ENCODE assay signal across 13 mouse cellular contexts in genomic region chr11:95989864-95990263, GRCm38 (mm10). TPM values are rescaled to one million over a fixed set of nuclear protein-coding genes. Genes with fewer than 3 reads are reported as not detected.
DNase-seq lines count a peak whose midpoint lies in the region; ATAC-seq and TF ChIP-seq lines count a peak whose summit lies in the region.
"Had no signal": no experiment of that assay in that cellular context is flagged by ENCODE, and none has a peak within 500 bp of the region (broad histone marks: within the 10 kb centered on the region; RNA-seq: fewer than 3 reads in every experiment).

No protein-coding gene starts in this region.

- 24% methylated on average over 8 of the region's 8 CpGs for WGBS in forebrain, embryonic 11.5 days
- 27% methylated on average over 8 of the region's 8 CpGs for WGBS in forebrain, embryonic 16.5 days
- 56% methylated on average over 8 of the region's 8 CpGs for WGBS in lung, embryonic 14.5 days
- WGBS in liver, embryonic 13.5 days (ENCODE audit: insufficient replicate concordance) = 76% methylated on average over 8 of the region's 8 CpGs
- WGBS in stomach, postnatal 0 days = 73% methylated on average over 8 of the region's 8 CpGs

- no peak for ATAC-seq in forebrain, embryonic 11.5 days (replicated peaks; ENCODE audit: low FRiP score)
- ATAC-seq in forebrain, embryonic 16.5 days = no peak
- no peak for ATAC-seq in lung, embryonic 14.5 days (ENCODE audit: insufficient read depth)
- no peak for ATAC-seq in liver, embryonic 13.5 days (ENCODE audit: low read depth)
- no peak for ATAC-seq in stomach, postnatal 0 days (ENCODE audit: low FRiP score, low TSS enrichment)

- peak overlapping the region; percentile 86 for H3K9ac ChIP-seq in forebrain, embryonic 11.5 days (ENCODE audit: low read length)
- no peak overlapping the region for H3K9ac ChIP-seq in forebrain, embryonic 16.5 days (replicated peaks; ENCODE audit: low read depth, low read length)
- H3K9ac ChIP-seq in lung, embryonic 14.5 days = no peak overlapping the region
- no peak overlapping the region for H3K9ac ChIP-seq in liver, embryonic 13.5 days
- no peak overlapping the region for H3K9ac ChIP-seq in stomach, postnatal 0 days (ENCODE audit: low read length)
- H3K9ac ChIP-seq: liver, embryonic 14.5 days had no signal

- no peak for TF ChIP-seq CTCF in lung, embryonic 14.5 days (IDR thresholded peaks at IDR 0.05; ENCODE audit: low read depth)
- no peak for TF ChIP-seq CTCF in stomach, postnatal 0 days (IDR thresholded peaks at IDR 0.05; ENCODE audit: low read depth)

- no peak for TF ChIP-seq EP300 in stomach, postnatal 0 days (optimal IDR thresholded peaks at IDR 0.05)

- no peaks in the 10 kb centered on the region for H3K27me3 ChIP-seq in forebrain, embryonic 11.5 days (ENCODE audit: control insufficient read depth, insufficient read depth, low read length)
- no peaks in the 10 kb centered on the region for H3K27me3 ChIP-seq in forebrain, embryonic 16.5 days (replicated peaks; ENCODE audit: control insufficient read depth, insufficient read depth, low read length)
- no peaks in the 10 kb centered on the region for H3K27me3 ChIP-seq in lung, embryonic 14.5 days (ENCODE audit: insufficient read depth, low read length)
- no peaks in the 10 kb centered on the region for H3K27me3 ChIP-seq in liver, embryonic 13.5 days
- H3K27me3 ChIP-seq in stomach, postnatal 0 days (ENCODE audit: control insufficient read depth, insufficient read depth, low read length) = no peaks in the 10 kb centered on the region

- no peak for DNase-seq in forebrain, embryonic 11.5 days (ENCODE audit: low spot score)
- DNase-seq in lung, embryonic 14.5 days = no peak
- DNase-seq in lung, adult 18-20 months = no peak
- no peak for DNase-seq in liver, embryonic 13.5 days
- DNase-seq in stomach, postnatal 0 days (ENCODE audit: low spot score) = no peak
- DNase-seq in layer of hippocampus, postnatal 10 days (ENCODE audit: low spot score in 2 of 2) = no peak
- DNase-seq in testis, postnatal 14 days (ENCODE audit: low spot score) = no peak
- DNase-seq: kidney, postnatal 36 days had no signal

- peak overlapping the region; percentile 41 for H3K4me3 ChIP-seq in forebrain, embryonic 11.5 days (ENCODE audit: low read depth, low read length)
- no peak overlapping the region for H3K4me3 ChIP-seq in forebrain, embryonic 16.5 days (replicated peaks; ENCODE audit: low read length)
- 0 out of 2 replicates have a peak overlapping the region, but pooled peaks have one; percentile 46 for H3K4me3 ChIP-seq in lung, embryonic 14.5 days (ENCODE audit: low read depth, low read length)
- H3K4me3 ChIP-seq in liver, embryonic 13.5 days (replicated peaks) = no peak overlapping the region
- no peak overlapping the region for H3K4me3 ChIP-seq in stomach, postnatal 0 days (ENCODE audit: low read depth, low read length)

- H3K27ac ChIP-seq in forebrain, embryonic 11.5 days (ENCODE audit: low read depth, low read length) = peak overlapping the region; percentile 100
- no peak overlapping the region for H3K27ac ChIP-seq in forebrain, embryonic 16.5 days (ENCODE audit: low read length)
- peak overlapping the region; percentile 92; the same call in 1 of the 2 replicates for H3K27ac ChIP-seq in lung, embryonic 14.5 days (ENCODE audit: low read depth)
- H3K27ac ChIP-seq in liver, embryonic 13.5 days = peak overlapping the region; percentile 24; the same call in 1 of the 2 replicates
- H3K27ac ChIP-seq in stomach, postnatal 0 days (replicated peaks) = 0 out of 2 replicates have a peak overlapping the region, but pooled peaks have one; percentile 35
- H3K27ac ChIP-seq: liver, embryonic 14.5 days had no signal

- H3K4me1 ChIP-seq in forebrain, embryonic 11.5 days (replicated peaks; ENCODE audit: control insufficient read depth, insufficient read depth, low read length) = peaks cover 41% of the 10 kb centered on the region
- peaks cover 35% of the 10 kb centered on the region for H3K4me1 ChIP-seq in forebrain, embryonic 16.5 days (replicated peaks; ENCODE audit: control insufficient read depth, insufficient read depth, low read length)
- H3K4me1 ChIP-seq in lung, embryonic 14.5 days (ENCODE audit: insufficient read depth) = peaks cover 37% of the 10 kb centered on the region
- H3K4me1 ChIP-seq in liver, embryonic 13.5 days (replicated peaks) = peaks cover 71% of the 10 kb centered on the region
- H3K4me1 ChIP-seq in stomach, postnatal 0 days (replicated peaks; ENCODE audit: control insufficient read depth, insufficient read depth) = peaks cover 5% of the 10 kb centered on the region

- H3K4me2 ChIP-seq in forebrain, embryonic 11.5 days (ENCODE audit: low read depth, low read length, severe bottlenecking) = peak overlapping the region; percentile 90
- no peak overlapping the region for H3K4me2 ChIP-seq in forebrain, embryonic 16.5 days (ENCODE audit: low read length)
- H3K4me2 ChIP-seq in lung, embryonic 14.5 days = peak overlapping the region; percentile 85
- no peak overlapping the region; the same call in none of the 2 replicates for H3K4me2 ChIP-seq in liver, embryonic 13.5 days
- no peak overlapping the region for H3K4me2 ChIP-seq in stomach, postnatal 0 days (replicated peaks; ENCODE audit: low read depth)

- peaks cover 2% of the 10 kb centered on the region; the same call in 1 of the 2 replicates for H3K9me3 ChIP-seq in forebrain, embryonic 11.5 days (ENCODE audit: control insufficient read depth, low read length)
- H3K9me3 ChIP-seq in forebrain, embryonic 16.5 days (ENCODE audit: control insufficient read depth, low read length) = no peaks in the 10 kb centered on the region
- no peaks in the 10 kb centered on the region for H3K9me3 ChIP-seq in lung, embryonic 14.5 days (ENCODE audit: low read depth, low read length)
- H3K9me3 ChIP-seq in liver, embryonic 13.5 days (replicated peaks) = no peaks in the 10 kb centered on the region
- H3K9me3 ChIP-seq in stomach, postnatal 0 days (ENCODE audit: control insufficient read depth, low read length) = no peaks in the 10 kb centered on the region

- H3K36me3 ChIP-seq in forebrain, embryonic 11.5 days (ENCODE audit: control insufficient read depth, insufficient read depth, low read length) = peaks cover 2% of the 10 kb centered on the region
- H3K36me3 ChIP-seq in forebrain, embryonic 16.5 days (ENCODE audit: control insufficient read depth, insufficient read depth) = no peaks in the 10 kb centered on the region
- peaks cover 30% of the 10 kb centered on the region for H3K36me3 ChIP-seq in lung, embryonic 14.5 days (ENCODE audit: insufficient read depth)
- H3K36me3 ChIP-seq in liver, embryonic 13.5 days = peaks cover 27% of the 10 kb centered on the region
- no peaks in the 10 kb centered on the region for H3K36me3 ChIP-seq in stomach, postnatal 0 days (ENCODE audit: control insufficient read depth, insufficient read depth, low read length)

RNA-seq across cellular contexts. Expression of gene Igf2bp1, which starts 15.9 kb away (rescaled TPM):
- 109 and 114 TPM in 2 replicates for polyA plus RNA-seq in forebrain, embryonic 11.5 days (2014; fragmentation: Nextera tagmentation; extraction: Ambion mirVana)
- polyA plus RNA-seq in forebrain, embryonic 16.5 days (2015; fragmentation: Nextera tagmentation; extraction: Ambion mirVana) = 20.2 and 22.4 TPM in 2 replicates
- polyA plus RNA-seq in lung, embryonic 14.5 days (2014; fragmentation: Nextera tagmentation; extraction: Ambion mirVana) = 25.6 and 30.9 TPM in 2 replicates
- 20.8 and 23.9 TPM in 2 replicates for polyA plus RNA-seq in liver, embryonic 13.5 days (2015; fragmentation: Nextera tagmentation; extraction: Ambion mirVana)
- 4.3 and 5.2 TPM in 2 replicates for polyA plus RNA-seq in stomach, postnatal 0 days (2015; fragmentation: Nextera tagmentation; extraction: Ambion mirVana)
- total RNA-seq in layer of hippocampus, postnatal 10 days (2021) = under 1 TPM; 0.47 to 0.50 TPM
- total RNA-seq: common myeloid progenitor, adult 5-6 weeks had no signal
- polyA plus RNA-seq: small intestine, adult 2 months had no signal

RNA-seq across cellular contexts. Expression of gene Gip, which starts 34.5 kb away (rescaled TPM):
- polyA plus RNA-seq in forebrain, embryonic 11.5 days (2014; fragmentation: Nextera tagmentation; extraction: Ambion mirVana) = not detected in 2 replicates
- not detected in 2 replicates for polyA plus RNA-seq in forebrain, embryonic 16.5 days (2015; fragmentation: Nextera tagmentation; extraction: Ambion mirVana)
- not detected in 2 replicates for polyA plus RNA-seq in lung, embryonic 14.5 days (2014; fragmentation: Nextera tagmentation; extraction: Ambion mirVana)
- polyA plus RNA-seq in liver, embryonic 13.5 days (2015; fragmentation: Nextera tagmentation; extraction: Ambion mirVana) = not detected in 2 replicates
- 1.8 and 3.2 TPM in 2 replicates for polyA plus RNA-seq in stomach, postnatal 0 days (2015; fragmentation: Nextera tagmentation; extraction: Ambion mirVana)
- total RNA-seq in layer of hippocampus, postnatal 10 days (2021) = not detected
- total RNA-seq: common myeloid progenitor, adult 5-6 weeks; gastrocnemius, postnatal 4 days had no signal
- polyA plus RNA-seq: liver, embryonic 14.5 days had no signal

RNA-seq across cellular contexts. Expression of gene Snf8, which starts 44.8 kb away (rescaled TPM):
- polyA plus RNA-seq in forebrain, embryonic 11.5 days (2014; fragmentation: Nextera tagmentation; extraction: Ambion mirVana) = 39.4 and 41.4 TPM in 2 replicates
- polyA plus RNA-seq in forebrain, embryonic 16.5 days (2015; fragmentation: Nextera tagmentation; extraction: Ambion mirVana) = 113 and 129 TPM in 2 replicates
- 37.2 and 37.6 TPM in 2 replicates for polyA plus RNA-seq in lung, embryonic 14.5 days (2014; fragmentation: Nextera tagmentation; extraction: Ambion mirVana)
- 87.0 and 88.9 TPM in 2 replicates for polyA plus RNA-seq in liver, embryonic 13.5 days (2015; fragmentation: Nextera tagmentation; extraction: Ambion mirVana)
- polyA plus RNA-seq in stomach, postnatal 0 days (2015; fragmentation: Nextera tagmentation; extraction: Ambion mirVana) = 76.0 and 83.0 TPM in 2 replicates
- total RNA-seq in layer of hippocampus, postnatal 10 days (2021) = 10 to 100 TPM; 91.6 to 93.2 TPM

Comparison
In these comparisons a context has a peak if more than half of its experiments do, and no peak if none do; other contexts are left out.
1. H3K4me2 ChIP-seq: peak in forebrain, embryonic 11.5 days (single experiment) and lung, embryonic 14.5 days (single experiment); none in forebrain, embryonic 16.5 days (single experiment), liver, embryonic 13.5 days (single experiment) and stomach, postnatal 0 days (single experiment).
2. H3K4me3 ChIP-seq: peak in forebrain, embryonic 11.5 days (single experiment) and lung, embryonic 14.5 days (single experiment); none in forebrain, embryonic 16.5 days (single experiment), liver, embryonic 13.5 days (single experiment) and stomach, postnatal 0 days (single experiment).